Mouse (Mus musculus) layer of hippocampus, postnatal 14 days (tissue): ENCODE measurements around the gene Slc16a5. TPM values are rescaled to one million over a fixed set of nuclear protein-coding genes. Genes with fewer than 3 reads are reported as not detected.
A peak's percentile ranks its signal among the peaks of the same experiment; 100 is the strongest.
"Not testable (repeated sequence)": the region's sequence is repeated elsewhere in the genome, so short reads cannot be mapped to it uniquely, and the experiment has no call there.

Source experiments
- DNase-seq, 2 experiments: peaks; one replicate each; pipeline ENCODE4 v3.0.0; 2021 to 2022; ENCODE audit warnings: low spot score in 2 of 2, mixed read lengths in 1 of 2
- total RNA-seq, 2 experiments: library from RNA; stranded (reverse); gene quantifications; 2 replicates each; pipeline ENCODE4 v1.2.3; 2021

The Slc16a5 gene
- total RNA-seq, 2 experiments from 2014 or later: not detected

DNA sequence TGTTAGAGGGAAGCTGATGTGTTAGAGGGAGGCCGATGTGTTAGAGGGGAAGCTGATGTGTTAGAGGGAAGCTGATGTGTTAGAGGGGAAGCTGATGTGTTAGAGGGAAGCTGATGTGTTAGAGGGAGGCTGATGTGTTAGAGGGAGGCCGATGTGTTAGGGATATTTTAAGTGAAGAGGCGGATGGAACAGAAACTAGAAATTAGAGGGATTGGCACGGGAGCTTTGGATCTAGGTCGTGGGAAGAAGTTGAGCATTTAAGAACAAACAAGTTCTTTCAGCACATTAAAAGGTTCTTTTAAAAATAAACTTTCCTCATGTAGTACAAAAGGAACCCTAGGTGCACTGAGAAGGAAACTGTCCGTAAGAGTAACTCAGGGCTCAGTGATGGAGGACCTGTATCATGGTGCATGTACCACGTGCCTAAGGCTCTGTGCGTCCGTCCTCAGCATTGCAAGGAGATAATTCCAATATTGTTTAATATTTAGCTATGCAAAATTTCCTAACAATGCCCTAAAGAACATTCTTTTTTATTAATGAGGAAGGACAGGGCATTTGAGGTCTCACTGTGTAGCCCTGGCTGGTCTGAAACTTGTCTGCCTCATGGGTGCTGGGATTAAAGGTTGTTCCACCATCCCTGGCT lies 16.1 kb downstream of the Slc16a5 start:
- DNase-seq: no peak

DNA sequence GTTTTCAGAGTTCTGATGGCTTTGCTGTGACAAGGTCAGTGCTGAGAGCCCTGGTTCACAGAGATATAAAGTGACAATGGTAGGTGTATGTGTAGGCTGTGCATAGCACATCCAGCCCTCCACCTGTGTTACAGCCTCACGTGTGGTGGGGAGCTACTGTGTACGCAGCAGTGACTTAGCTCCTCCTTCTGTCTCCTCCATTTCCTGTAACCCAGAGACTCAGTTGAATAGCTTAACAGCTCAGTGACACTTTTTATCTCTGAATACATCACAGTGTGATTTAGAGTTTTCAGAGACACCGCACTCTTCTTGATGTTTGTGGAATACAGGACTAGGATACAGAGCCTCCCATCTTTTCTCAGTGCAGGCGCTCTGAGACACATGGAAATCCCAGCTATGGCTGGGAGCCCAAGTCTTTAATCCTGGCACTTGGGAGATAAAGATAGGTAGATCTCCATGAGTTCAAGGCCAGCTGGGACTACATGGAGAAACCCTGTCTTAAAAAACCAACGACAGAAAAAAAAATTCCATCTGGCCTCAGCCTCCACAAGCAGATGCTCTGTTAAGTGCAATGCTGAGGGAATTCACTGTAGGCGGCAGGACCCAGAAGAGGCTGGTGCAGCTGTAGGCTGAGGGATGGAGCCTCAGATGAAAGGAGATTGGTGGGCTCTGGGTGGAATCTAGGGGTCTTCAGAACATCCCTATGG lies 19.4 kb downstream of the Slc16a5 start:
- DNase-seq: peak; percentile 45 to 65

DNA sequence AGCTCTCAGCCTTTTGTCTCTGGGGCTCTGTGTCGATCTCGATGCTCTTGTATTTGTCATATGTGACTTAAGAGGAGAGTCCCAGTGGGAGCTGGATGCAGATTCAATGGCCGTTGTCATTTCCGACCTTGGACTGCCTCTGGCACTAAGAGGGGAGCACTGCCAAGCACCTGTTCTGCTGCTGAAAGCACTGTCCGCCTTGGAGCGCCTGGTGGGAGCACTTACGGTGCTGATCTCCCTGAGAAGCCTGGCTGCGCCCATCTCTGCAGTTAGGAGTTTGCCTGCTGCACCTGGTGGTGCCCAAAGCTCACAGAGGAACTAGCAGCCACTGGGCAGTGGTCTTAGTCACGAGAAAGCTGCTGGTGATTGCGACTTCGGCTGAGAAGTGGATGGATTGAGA lies 21.0 kb downstream of the Slc16a5 start:
- no peak for DNase-seq

DNA sequence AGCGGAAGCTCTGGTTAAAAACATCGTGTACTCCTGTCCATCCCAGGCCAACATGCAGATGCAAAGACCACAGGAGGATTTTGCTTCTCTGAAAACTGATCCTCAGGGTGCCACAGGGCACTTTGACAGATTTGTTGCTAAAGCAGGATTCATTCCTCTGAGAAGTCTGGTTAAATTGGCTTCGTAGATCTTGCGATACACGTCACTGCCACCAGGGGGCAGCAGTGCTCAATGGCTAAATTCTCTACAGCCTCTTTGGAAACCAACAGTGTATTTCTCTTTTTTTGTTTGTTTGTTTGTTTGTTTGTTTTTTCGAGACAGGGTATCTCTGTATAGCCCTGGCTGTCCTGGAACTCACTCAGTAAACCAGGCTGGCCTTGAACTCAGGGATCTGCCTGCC lies 21.5 kb downstream of the Slc16a5 start:
- peak; percentile 86 to 88 for DNase-seq

DNA sequence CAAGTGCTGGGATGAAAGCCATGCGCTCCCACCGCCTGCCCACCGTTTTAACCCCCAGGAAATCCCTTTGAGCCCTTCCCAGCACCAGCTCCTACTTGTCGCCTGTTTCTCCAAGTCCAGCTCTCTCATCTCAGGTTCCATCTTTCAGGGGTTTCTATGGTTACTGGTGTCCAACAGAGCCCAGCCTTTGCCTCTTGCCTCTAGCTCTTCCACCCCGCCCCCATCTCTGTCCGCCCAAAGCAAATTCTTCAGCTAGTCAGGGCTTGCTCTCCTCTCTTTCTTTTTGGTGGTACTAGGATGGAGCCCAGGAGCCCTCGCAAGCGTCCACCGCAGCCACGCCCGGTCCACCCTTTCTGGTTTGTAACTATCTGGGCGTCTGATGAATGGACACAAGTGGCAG lies 22.9 kb downstream of the Slc16a5 start:
- no peak for DNase-seq

DNA sequence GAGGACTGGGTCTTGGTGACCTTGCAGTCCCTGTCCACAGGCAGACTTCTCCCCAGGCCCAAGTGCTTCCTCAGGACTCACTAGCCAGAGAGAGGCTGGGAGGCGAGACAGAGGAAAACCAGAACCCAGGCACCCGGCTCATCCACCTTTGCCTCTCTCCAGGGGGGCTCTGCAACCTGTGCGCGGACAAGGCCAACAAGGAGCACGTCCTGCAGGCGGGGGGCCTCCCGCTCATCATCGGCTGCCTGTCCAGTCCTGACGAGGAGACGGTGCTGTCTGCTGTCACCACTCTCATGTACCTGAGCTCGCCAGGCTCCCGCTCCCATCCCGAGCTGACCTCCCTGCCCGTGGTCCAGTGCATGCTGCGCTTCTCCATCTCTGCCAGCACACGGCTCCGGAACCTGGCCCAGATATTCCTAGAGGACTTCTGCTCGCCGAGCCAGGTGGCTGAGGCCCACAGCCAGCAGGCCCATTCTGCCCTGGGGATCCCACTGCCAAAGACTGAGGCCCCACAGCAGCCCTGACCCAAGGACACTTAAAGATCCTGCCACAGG lies 26.4 kb downstream of the Slc16a5 start:
- DNase-seq: no peak

DNA sequence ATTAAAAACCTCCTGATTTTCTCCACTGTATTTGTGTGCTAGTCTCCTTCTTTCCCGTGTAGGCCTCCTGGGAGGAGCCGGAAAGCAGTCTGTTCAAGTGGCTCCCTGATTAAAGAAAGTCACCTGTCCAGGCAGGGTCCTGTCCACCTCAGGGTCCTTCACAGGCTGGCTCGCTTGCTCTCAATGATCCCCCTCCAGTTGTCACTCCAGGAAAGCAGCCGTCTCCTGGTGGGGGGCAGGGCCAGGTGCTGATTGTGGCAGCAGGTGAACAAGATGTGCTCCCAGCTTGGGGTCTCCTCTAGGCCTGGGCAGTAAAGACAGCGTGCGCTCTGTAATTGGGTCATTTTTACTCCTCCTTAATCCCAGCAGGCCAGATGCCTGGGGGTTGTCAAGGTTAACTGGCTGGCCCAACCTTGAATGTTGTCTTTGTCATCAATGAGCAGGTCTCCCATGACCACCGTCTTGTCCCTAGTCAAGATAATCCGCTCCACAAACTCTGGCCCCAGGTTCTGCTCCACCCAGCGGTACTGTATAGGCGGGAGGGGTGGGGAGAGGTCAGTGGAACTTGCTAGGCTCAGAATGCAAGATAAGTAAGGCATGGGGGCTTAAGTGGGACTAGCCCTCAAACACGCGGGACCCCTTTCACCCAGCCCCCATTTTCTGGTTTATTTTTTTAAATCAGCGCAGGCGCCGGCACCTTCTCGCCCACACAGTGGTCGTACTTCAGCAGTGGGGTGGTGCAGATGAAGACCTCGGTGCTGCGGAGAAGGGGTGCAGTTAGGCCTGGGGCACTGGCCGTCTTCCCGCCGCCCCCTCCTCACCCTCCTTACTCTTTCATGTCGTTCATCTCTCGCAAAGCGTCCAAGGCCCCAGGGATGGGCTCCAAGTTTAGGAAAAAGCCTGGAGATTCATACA lies 28.4 kb downstream of the Slc16a5 start:
- no peak for DNase-seq

DNA sequence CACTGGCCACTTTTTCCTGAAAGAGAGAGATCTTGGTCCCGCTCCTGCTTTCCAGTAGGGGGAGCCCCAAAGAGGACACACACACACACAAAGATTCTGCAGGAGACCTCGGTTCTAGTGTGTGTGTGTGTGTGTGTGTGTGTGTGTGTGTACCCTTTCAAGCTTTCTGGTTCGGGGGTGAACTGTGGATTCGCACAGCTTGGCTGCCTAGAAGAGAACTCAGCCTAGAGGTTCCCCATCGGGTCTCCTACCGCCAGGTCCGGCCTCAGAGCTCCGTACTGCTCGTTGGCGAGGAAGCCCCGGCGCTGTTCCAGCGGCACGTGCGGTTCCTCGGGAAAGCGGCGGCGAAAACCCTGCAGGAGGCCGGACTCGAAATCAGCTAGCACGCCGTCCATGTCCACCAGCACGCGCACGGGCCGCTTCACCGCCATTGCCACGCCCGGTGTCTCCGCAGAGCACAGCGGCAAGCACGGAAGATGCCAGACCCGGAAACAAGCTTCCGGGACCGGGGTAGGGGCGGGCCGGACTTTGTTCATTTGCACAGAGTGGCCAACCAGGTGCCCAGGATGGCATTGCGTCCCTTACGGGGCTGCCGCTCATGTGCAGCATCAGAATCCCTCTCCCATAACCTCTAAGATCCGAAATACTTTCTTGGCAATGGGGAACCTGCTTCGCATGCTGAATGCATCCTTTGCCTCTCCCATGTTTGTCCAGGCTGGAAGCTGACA lies 29.2 kb downstream of the Slc16a5 start, which contains the start of gene Nt5c:
Gene Nt5c (minus strand): TSS at position 507 of the 728 bp plus-strand sequence.
- DNase-seq: peak; percentile 82 to 85

DNA sequence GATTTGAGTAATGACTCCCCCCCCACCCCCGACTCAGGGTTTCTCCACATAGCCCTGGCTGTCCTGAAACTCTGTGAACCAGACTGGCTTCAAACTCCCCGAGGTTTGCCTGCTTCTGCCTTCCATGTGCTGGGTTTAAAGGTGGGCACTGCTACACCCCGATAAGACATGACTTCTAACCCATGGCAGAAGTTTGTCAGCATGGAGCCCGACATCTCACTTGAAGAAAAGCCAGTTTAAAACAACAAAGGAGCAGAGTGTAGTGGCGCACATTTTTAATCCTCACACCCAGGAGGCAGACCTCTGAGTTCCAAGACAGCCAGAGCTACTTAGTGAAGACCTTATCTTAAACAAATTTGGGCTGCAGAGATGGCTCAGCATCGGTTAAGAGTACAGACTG lies 30.1 kb downstream of the Slc16a5 start:
- no peak for DNase-seq

DNA sequence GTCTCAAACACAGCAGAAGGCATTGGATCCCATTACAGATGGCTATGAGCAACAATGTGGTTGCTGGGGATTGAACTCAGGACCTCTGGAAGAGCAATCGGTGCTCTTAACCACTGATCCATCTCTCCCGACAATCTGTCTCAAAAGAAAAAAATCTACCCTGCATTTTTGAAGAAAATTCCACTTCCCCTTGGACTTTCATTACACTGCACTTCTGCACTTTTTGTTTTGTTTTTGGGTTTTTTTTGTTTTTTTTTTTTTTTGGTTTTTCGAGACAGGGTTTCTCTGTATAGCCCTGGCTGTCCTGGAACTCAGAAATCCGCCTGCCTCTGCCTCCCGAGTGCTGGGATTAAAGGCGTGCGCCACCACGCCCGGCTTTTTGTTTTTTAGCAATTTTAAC lies 34.3 kb downstream of the Slc16a5 start:
- DNase-seq: not testable (repeated sequence)

DNA sequence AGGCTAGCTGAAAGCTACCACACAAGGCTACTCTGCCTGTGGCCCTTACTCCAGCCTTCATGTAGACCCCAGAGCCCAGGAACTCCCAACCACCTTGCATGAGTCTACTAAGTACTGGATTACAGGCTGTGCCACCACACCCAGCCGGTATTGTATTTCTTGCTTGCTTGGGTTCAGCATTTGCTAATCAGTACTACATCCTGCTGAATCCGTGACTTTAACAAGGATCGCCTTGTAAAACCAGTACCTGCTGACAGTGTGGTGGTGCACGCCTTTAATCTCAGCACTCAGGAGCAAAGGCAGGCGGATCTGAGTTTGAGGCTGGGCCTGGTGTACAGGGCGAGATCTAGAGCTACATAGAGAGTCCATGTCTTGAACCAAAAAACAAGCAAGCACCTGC lies 40.4 kb downstream of the Slc16a5 start:
- DNase-seq: no peak

DNA sequence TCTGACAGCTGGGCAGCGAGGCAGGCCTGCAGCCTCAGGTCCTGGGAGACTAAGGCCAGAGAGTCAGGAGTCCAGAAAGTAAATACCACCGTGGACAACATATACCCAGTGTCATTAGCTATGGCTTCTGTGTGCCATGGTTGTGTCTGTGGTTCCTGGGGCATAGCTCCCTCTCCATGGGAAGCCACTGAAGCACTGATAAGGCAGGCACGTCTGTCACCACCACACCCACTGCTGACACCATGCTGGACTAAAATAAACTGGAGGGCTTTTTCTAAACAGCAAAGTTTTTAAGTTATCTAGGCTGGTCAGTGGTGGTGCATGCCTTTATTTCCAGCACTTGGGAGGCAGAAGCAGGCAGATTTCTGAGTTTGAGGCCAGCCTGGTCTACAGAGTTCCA lies 44.3 kb downstream of the Slc16a5 start:
- no peak for DNase-seq

DNA sequence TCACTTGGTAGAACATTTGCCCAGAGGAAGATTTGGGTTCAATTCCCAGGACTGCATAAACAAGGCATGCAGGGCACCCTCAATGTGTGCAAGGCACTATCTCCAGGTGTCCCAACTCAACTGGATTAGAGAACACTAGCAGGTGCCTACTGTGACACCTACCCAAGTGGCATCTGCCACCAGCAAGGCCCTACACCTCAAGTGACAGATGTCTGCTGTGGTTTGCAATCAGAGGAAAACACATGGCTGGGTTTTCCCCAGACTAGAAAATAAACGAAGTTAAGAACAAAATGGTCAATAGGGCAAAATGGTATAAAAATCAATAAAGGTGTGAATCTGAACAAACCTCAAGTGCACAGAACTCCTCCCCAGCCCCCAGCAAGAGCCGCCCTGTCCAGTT lies 45.8 kb downstream of the Slc16a5 start:
- no peak for DNase-seq

DNA sequence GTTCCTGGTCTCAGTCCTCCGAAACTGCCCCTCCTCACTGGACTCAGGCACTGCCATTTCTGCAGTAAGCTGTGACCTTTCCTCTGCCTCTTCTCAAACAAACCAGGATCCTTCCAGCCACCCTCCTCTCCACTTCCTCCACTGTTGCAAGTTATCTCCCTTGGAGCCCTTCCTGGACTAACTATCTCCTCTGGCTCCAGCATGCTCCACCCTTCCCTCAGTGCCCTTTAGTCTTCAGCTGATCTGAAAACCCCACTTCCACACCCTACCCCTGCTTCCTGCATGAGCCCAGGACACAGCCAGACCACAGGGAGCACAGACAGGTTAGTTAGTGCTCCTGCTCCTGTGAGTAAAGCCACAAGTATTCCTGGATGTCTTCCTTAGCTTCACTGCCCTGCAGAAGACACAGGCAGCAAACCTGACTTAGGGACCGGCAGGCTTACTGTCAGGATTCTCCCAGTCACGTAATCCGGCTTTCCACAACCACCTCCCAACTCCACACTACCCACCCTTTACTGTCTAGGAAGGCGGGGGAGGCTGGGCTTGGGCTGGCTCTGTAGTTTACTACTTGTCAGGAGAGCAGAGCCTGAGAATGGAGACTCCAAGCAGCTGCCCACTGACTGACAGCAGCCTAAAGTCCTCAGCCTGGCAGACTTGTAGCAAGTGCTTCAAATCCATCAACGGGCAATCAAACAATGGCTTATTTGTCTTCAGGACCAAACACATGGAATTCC lies 47.7 kb downstream of the Slc16a5 start:
- DNase-seq: no peak

DNA sequence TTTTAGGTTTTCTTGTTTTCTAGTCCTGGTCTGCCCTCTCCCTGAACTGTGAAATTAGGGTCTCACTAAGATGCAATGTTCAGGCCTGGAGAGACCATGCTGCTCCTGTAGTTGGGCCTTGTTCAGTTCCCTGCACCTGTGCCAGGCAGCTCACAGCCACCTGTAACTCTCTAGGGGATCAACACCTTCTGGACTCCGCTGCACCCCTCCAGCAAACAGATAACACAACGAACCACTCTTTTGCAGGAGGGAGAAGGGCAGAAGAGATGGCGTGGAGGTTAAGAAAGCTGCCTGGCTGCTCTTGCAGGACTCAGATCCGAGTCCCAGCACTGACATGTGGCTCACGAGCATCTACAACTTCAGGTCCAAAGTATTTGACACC lies 48.2 kb downstream of the Slc16a5 start:
- no peak for DNase-seq

DNA sequence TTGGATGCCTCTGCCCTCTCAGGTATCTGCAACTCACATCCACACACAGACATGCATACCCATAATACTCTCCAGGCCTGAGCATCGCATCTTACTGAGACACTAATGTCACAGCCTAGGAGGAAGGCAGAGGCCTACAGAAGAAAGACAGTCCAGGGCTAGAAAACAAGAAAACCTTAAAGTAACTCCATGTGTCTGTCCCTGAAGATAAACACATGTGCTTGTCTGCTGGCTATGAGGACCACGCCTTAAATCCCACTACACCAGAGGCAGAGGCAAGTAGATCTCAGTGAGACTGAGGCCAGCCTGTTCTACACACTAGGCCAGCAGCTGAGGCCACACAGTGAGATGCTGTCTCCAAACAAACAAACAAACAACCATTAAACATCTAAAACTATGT lies 48.8 kb downstream of the Slc16a5 start:
- DNase-seq: no peak

DNA sequence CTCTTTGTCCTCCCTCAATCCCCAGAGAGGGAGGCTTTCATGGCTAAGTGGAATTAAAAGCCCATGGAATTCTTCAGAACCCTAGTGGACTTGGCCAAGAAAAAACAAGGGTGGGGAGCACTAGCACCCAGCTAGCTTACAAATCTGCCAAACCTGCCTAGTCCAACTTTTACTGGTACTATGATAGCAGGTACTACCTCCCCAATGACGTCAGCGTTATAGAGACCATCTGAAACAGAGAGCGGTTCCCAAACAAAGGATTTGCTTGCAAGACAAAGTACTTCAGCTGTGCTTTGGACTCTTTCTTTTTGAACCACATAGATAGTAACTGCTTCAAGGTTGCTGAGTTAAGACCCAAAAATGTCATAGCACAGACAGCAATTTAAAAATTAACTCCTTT lies 49.7 kb downstream of the Slc16a5 start:
- DNase-seq: no peak

DNA sequence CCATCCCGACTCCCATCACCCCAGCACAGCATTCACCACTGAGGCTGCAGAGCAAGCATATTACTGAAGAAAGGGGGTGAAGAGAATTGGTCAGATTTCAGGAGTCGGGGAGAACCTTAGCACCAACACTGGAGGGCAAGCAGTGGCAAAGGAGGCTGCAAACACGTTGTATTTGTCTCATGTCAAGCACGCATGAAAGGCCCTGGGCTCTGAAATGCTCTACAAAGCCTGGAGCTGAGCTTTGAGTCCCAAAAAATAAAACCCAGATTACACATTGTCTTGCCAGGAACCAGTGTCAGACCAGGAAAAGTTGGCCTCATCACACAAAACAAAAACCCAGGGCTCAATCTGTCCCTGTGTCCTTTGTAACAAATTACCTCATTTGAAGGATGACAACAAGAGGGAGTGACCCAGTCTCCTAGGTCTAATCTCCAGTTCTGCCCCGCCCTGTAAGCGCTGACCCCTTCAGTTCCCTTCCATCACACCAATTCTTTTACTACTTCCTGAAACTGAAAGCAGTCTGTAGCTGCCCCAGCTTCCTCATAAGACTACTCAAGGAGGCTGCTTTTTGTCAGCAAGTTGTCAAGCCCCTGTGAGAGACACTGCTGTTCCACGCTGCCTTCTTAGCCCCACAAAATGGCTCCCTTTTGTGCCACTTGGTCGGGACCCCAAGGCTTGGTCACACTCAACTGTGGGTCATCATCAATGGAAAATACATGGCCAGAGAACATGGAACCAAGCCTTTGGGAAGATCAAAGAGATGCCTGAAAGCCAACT lies 50.3 kb downstream of the Slc16a5 start:
- DNase-seq: no peak
